Mouse (Mus musculus) forebrain, embryonic 16.5 days (tissue): ENCODE results near the gene Vax2. TPM values are rescaled to one million over a fixed set of nuclear protein-coding genes. Genes with fewer than 3 reads are reported as not detected.

Experiments
- ATAC-seq: fragments of 200-750 bp; cut with Nextera tagmentation; 2 replicates; pipeline ENCODE4 v1.8.0; 2017; ENCODE audit warnings: mild to moderate bottlenecking, moderate library complexity
- H3K27ac ChIP-seq: fragments of 300-500 bp; sonication (generic); 2 replicates; pipeline ENCODE4 v1.5.1; 2014; ENCODE audit warnings: low read length, control low read depth
- H3K27me3 ChIP-seq: fragments of 300-500 bp; sonication (generic); replicated peaks from 2 replicates; pipeline ENCODE4 v1.6.1; 2014; ENCODE audit warnings: low read length; ENCODE audit not compliant: control insufficient read depth, insufficient read depth
- H3K36me3 ChIP-seq: fragments of 300-500 bp; sonication (generic); 2 replicates; pipeline ENCODE4 v1.6.1; 2014; ENCODE audit not compliant: control insufficient read depth, insufficient read depth
- H3K4me1 ChIP-seq: fragments of 300-500 bp; sonication (generic); replicated peaks from 2 replicates; pipeline ENCODE4 v1.6.1; 2014; ENCODE audit warnings: low read length; ENCODE audit not compliant: control insufficient read depth, insufficient read depth
- H3K4me2 ChIP-seq: fragments of 300-500 bp; sonication (generic); 2 replicates; pipeline ENCODE4 v1.6.1; 2014; ENCODE audit warnings: mild to moderate bottlenecking, low read length, control low read depth
- H3K4me3 ChIP-seq: fragments of 300-500 bp; sonication (generic); replicated peaks from 2 replicates; pipeline ENCODE4 v1.5.1; 2014; ENCODE audit warnings: mild to moderate bottlenecking, low read length, control low read depth
- H3K9ac ChIP-seq: fragments of 300-500 bp; sonication (generic); replicated peaks from 2 replicates; pipeline ENCODE4 v1.6.1; 2014; ENCODE audit warnings: low read depth, low read length, control low read depth
- H3K9me3 ChIP-seq: fragments of 300-500 bp; sonication (generic); 2 replicates; pipeline ENCODE4 v1.6.1; 2016; ENCODE audit warnings: low read length; ENCODE audit not compliant: control insufficient read depth
- WGBS: fragments of 180-500 bp; shearing (Covaris S2); extraction: QIAGEN DNeasy Blood & Tissue Kit; methylation state at CpG from one replicate; pipeline ENCODE4 v1.1.7; 2014; 5-methylcytosine and 5-hydroxymethylcytosine counted together
- polyA plus RNA-seq: library from polyadenylated mRNA; unstranded; fragments of >200 nt; fragmentation: Nextera tagmentation; extraction: Ambion mirVana; gene quantifications from 2 replicates; pipeline ENCODE4 v1.2.1, GENCODE M21; 2015

Vax2 gene
- polyA plus RNA-seq, 1 experiment from 2014 or later = not detected

- Histone ChIP-seq H3K36me3 (no peaks in the 10 kb centered on the region), H3K4me1 (no peaks in the 10 kb centered on the region), H3K4me3 (no peak overlapping the region), H3K27ac (no peak overlapping the region), H3K9ac (no peak overlapping the region), H3K27me3 (peaks cover 94% of the 10 kb centered on the region), H3K4me2 (no peak overlapping the region), H3K9me3 (no peaks in the 10 kb centered on the region)
- WGBS = 3% methylated on average over 3 of the region's 3 CpGs
- no peak for ATAC-seq
Observed at GRCm38 (mm10) chr6:83695731-83696130, 15.3 kb upstream of the Vax2 start.

GRCm38 (mm10) chr6:83696684-83697083, 14.4 kb upstream of the Vax2 start:
- WGBS = 3% methylated on average over 7 of the region's 7 CpGs
- no peaks in the 10 kb centered on the region for H3K4me1 ChIP-seq
- no peak overlapping the region for H3K4me2 ChIP-seq
- H3K4me3 ChIP-seq = no peak overlapping the region
- H3K36me3 ChIP-seq = no peaks in the 10 kb centered on the region
- no peaks in the 10 kb centered on the region for H3K9me3 ChIP-seq
- ATAC-seq = no peak
- H3K27ac ChIP-seq = no peak overlapping the region
- H3K27me3 ChIP-seq = peaks cover 86% of the 10 kb centered on the region
- H3K9ac ChIP-seq = no peak overlapping the region

GRCm38 (mm10) chr6:83697932-83698331, 13.1 kb upstream of the Vax2 start:
- Histone ChIP-seq H3K27me3 (peaks cover 83% of the 10 kb centered on the region), H3K4me1 (peaks cover 4% of the 10 kb centered on the region), H3K36me3 (no peaks in the 10 kb centered on the region), H3K27ac (no peak overlapping the region), H3K9me3 (no peaks in the 10 kb centered on the region), H3K9ac (no peak overlapping the region), H3K4me3 (no peak overlapping the region), H3K4me2 (no peak overlapping the region)
- 3% methylated on average over 8 of the region's 8 CpGs for WGBS
- ATAC-seq = no peak

GRCm38 (mm10) chr6:83699971-83700370, 11.1 kb upstream of the Vax2 start:
- ATAC-seq = no peak
- 3% methylated on average over 5 of the region's 5 CpGs for WGBS
- no peak overlapping the region for H3K4me2 ChIP-seq

GRCm38 (mm10) chr6:83701001-83701400, 10.1 kb upstream of the Vax2 start:
- ATAC-seq = no peak
- H3K9ac ChIP-seq = no peak overlapping the region
- H3K9me3 ChIP-seq = no peaks in the 10 kb centered on the region
- H3K4me3 ChIP-seq = no peak overlapping the region
- H3K4me2 ChIP-seq = no peak overlapping the region
- peaks cover 4% of the 10 kb centered on the region for H3K4me1 ChIP-seq
- H3K27me3 ChIP-seq = peaks cover 75% of the 10 kb centered on the region
- H3K36me3 ChIP-seq = no peaks in the 10 kb centered on the region
- no peak overlapping the region for H3K27ac ChIP-seq
- under 1% methylated on average over 11 of the region's 11 CpGs for WGBS

More at GRCm38 (mm10) chr6:83699971-83700370, 11.1 kb upstream of the Vax2 start:
- Histone ChIP-seq H3K4me3 (no peak overlapping the region), H3K27ac (no peak overlapping the region), H3K4me1 (peaks cover 4% of the 10 kb centered on the region), H3K9me3 (no peaks in the 10 kb centered on the region), H3K9ac (no peak overlapping the region), H3K36me3 (no peaks in the 10 kb centered on the region), H3K27me3 (peaks cover 74% of the 10 kb centered on the region)

- H3K4me2 ChIP-seq = 0 out of 2 replicates have a peak overlapping the region, but pooled peaks have one; percentile 9
- peaks cover 4% of the 10 kb centered on the region for H3K4me1 ChIP-seq
- H3K9ac ChIP-seq = no peak overlapping the region
- H3K27ac ChIP-seq = no peak overlapping the region
- no peak for ATAC-seq
- H3K4me3 ChIP-seq = no peak overlapping the region
- peaks cover 75% of the 10 kb centered on the region for H3K27me3 ChIP-seq
- no peaks in the 10 kb centered on the region for H3K9me3 ChIP-seq
- no peaks in the 10 kb centered on the region for H3K36me3 ChIP-seq
- WGBS = under 1% methylated on average over 53 of the region's 53 CpGs
Observed at GRCm38 (mm10) chr6:83702146-83702999, 8.7 kb upstream of the Vax2 start.

GRCm38 (mm10) chr6:83703000-83703721, 7.9 kb upstream of the Vax2 start:
- 1% methylated on average over 27 of the region's 27 CpGs for WGBS
- peaks cover 4% of the 10 kb centered on the region for H3K4me1 ChIP-seq
- H3K36me3 ChIP-seq = no peaks in the 10 kb centered on the region

GRCm38 (mm10) chr6:83703722-83704078, 7.4 kb upstream of the Vax2 start:
- Histone ChIP-seq H3K4me2 (no peak overlapping the region), H3K4me3 (no peak overlapping the region), H3K27ac (no peak overlapping the region), H3K9ac (no peak overlapping the region), H3K27me3 (peaks cover 75% of the 10 kb centered on the region), H3K36me3 (no peaks in the 10 kb centered on the region), H3K9me3 (no peaks in the 10 kb centered on the region), H3K4me1 (peaks cover 4% of the 10 kb centered on the region)
- ATAC-seq = no peak
- WGBS = under 1% methylated on average over 10 of the region's 10 CpGs

More at GRCm38 (mm10) chr6:83703000-83703721, 7.9 kb upstream of the Vax2 start:
- Histone ChIP-seq H3K4me3 (no peak overlapping the region), H3K9me3 (no peaks in the 10 kb centered on the region), H3K4me2 (no peak overlapping the region), H3K9ac (no peak overlapping the region), H3K27me3 (peaks cover 75% of the 10 kb centered on the region), H3K27ac (no peak overlapping the region)
- no peak for ATAC-seq

GRCm38 (mm10) chr6:83704294-83704693, 6.8 kb upstream of the Vax2 start:
- H3K27ac ChIP-seq = no peak overlapping the region
- no peaks in the 10 kb centered on the region for H3K9me3 ChIP-seq
- peaks cover 74% of the 10 kb centered on the region for H3K27me3 ChIP-seq
- WGBS = 14% methylated on average over 1 of the region's 1 CpGs
- ATAC-seq = no peak
- no peak overlapping the region for H3K4me2 ChIP-seq
- no peaks in the 10 kb centered on the region for H3K36me3 ChIP-seq
- H3K4me1 ChIP-seq = peaks cover 4% of the 10 kb centered on the region
- no peak overlapping the region for H3K4me3 ChIP-seq
- H3K9ac ChIP-seq = no peak overlapping the region
